Mouse (Mus musculus) layer of hippocampus, adult 18-20 months (tissue): ENCODE measurements around the gene Elavl3. TPM values are rescaled to one million over a fixed set of nuclear protein-coding genes. Genes with fewer than 3 reads are reported as not detected.

Experiments used
- DNase-seq, 2 experiments: peaks; one replicate each; pipeline ENCODE4 v3.0.0; 2022; ENCODE audit warnings: low spot score in 2 of 2
- total RNA-seq, 2 experiments: library from RNA; stranded (reverse); gene quantifications; 2 replicates each; pipeline ENCODE4 v1.2.3; 2021

Gene Elavl3
- total RNA-seq, 2 experiments from 2014 or later, result 168 to 172 TPM

DNA sequence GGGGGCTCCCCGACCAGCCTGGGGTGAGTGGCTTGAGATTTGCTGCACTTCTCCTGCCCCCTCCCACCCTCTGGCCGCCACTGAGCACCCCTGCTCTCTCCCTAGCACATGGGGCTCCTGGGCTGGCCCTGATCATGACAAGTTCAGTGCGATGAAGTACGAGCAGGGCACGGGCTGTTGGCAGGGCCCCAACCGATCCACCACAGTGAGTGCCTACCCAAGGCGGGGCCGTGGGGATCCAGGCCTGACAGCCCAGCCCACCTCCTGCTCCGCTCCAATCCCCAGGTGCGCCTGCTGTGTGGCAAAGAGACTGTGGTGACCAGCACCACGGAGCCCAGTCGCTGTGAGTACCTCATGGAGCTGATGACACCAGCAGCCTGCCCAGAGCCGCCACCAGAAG, 39.1 kb downstream of the Elavl3 start:
- DNase-seq, result no peak

DNA sequence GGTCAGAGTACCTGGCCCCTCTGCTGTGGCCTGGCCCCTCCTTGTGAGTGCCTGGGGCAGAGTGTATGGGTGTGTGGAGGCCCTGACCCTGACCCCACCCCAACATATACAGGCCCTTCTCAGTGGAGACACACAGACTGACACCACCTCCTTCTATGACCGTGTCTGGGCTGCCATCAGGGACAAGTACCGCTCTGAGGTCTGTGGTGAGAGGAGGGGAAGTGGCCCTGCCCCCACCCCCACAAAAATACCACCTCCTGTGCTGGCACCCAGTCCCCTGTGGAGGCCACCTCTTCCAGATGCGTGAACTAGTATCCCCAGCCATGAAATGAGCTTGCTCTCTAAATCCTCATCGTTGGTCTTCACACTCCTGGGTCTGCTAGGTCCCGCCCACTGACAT, 40.8 kb downstream of the Elavl3 start:
- DNase-seq, result no peak

DNA sequence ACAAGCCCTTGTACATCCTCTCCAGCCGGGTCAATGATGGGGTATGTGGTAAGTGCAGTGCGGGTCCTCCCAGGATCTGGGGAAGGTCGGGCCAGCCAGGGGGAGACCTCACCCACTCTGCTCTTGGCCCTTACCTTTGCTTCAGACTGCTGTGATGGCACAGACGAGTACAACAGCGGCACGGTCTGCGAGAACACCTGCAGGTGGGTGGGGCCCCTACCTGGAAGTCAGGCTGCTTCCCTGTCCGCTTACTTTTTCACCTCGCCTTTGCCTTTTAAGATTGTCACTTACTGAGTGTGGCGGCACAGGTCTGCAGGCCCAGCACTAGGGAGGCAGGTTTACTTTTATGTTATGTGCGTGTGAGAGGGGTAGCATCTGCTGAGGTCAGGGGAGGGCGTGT, 47.3 kb downstream of the Elavl3 start:
- DNase-seq, result no peak

DNA sequence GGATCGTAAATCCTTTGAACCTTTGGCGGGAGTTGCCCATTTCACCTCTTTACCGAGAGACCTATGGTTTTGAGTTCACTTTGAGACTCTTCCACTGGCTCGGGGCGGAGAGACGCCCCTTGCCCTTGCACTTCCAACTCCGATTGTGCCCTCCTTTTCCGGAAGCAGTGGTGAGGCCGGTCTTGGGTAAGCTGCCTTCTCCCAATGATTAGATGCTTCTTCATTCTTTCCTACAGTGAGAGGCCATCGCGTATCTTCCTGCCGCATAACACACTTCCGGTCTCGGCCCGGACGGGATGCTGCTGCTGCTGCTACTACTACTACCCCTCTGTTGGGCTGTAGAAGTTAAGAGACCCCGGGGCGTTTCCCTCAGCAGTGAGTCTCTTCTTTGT, 48.7 kb downstream of the Elavl3 start:
- DNase-seq, result peak in 1 of 2 experiments; percentile 57

DNA sequence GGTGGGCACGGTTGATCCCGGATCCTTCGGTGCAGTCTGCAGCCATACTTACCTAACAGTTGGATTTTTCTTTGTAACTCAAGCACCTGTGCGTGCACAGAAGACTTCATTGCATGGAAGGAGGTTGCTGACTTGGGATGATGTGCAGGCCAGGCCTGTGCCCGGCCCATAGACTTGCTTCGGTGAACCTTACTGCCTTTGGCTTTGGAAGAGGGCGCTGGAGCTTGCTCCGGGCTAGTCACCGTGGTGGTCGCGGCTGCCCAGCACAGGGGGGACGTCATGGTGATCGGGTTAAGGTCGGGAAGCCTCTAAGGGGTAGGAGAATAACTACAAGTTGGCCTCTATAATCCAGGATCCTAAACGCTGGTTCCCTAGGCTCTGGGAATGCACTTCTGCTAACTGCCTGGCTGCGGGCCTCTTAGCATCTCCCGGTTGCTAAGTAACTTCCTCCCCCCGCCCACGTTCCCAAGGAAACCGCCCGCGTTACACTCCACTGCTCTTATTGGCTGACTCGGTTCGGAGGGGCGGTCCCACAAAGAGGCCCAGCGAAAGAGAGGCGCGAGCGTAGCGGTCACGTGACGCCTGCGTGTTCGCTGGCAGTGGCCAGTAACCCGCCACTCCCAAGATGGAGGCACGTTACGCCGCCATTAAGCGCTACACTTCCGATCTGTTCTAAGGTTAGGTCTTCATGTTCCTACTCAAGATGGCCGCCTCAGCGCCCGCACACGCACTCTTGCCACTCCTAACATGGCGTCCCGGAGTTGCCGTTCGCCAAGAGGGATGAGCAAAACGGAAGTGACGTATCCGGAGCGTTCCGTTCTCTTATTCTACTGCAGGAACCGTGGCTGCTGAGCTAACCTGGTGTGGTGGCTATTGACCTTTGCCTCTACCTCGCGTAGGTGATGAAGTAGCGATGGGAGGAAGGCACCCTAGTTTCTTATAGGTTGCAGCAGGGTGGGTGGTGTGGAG, 49.3 kb downstream of the Elavl3 start, which contains the start of the genes Ccdc151 and Prkcsh:
Gene Ccdc151 (minus strand): TSS at position 441 of the 969 bp plus-strand sequence.
Gene Prkcsh (plus strand): TSS at position 613 of the 969 bp plus-strand sequence.
- peak; percentile 100 for DNase-seq

DNA sequence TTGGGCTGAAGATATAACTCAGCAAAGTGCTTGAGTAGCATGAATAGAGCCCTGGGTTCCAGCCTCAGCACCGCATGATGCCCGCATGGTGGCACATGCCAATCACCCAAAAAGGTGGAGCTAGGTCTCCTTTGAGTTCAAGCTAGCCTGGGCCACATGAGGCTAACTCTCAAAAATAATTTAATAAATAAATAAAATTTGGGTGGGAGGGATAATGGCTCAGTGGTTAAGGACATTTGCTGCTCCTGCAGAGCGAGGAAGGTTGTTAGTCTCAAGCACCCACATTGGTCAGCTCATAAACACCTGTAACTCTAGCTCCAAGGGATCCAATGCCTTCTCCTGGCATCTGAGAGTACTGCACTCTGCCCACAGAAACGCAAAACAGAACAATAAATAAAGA, 50.2 kb downstream of the Elavl3 start:
- no peak for DNase-seq

DNA sequence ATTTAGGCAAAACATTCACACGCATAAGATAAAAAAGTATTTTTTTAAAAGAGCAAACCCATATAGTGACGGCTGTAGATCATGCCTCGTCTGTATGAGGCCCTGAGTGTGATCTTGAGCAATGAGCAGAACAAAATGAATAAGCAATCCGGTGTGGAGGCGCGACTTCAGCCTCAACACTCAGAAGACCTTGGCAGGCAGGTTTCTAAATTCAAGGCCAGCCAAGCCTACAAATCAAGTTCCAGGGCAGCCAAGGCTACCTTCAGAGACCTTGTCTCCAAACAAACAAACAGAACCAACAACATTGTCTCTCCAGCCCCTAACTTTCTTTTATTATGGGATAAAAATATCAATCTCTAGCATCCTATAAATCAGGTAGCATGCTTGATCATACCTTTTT, 51.5 kb downstream of the Elavl3 start:
- no peak for DNase-seq

DNA sequence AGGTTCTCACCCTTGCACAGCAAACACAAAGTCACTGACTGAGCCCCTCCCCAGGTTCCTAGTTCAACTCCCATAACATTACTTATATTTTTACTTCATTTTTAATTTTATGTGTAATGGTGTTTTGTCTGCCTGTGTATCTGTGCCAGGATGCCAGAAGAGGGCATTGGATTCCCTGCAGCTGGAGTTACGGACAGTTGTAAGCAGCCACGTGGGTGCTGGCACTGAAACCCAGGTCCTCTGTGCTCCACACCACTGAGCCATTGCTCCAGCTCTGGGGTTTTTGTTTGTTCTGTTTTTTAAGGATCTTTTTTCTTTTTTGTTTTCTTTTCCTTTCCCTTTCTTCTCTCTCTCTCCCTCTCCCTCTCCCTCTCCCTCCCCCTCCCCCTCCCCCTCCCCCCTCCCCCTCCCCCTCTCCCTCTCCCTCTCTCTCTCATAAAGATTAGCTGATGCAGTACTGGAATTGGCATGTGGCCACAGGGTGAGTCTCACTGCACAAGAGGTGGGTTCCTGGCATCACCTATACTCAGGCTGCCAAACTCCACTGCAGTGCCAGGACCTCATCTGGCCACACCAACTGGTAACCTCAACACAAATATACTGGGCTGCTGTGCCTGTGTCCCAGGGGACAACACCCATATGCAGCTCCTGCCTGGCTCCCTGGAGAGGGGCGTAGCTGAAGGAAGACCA, 55.5 kb downstream of the Elavl3 start:
- no peak for DNase-seq

DNA sequence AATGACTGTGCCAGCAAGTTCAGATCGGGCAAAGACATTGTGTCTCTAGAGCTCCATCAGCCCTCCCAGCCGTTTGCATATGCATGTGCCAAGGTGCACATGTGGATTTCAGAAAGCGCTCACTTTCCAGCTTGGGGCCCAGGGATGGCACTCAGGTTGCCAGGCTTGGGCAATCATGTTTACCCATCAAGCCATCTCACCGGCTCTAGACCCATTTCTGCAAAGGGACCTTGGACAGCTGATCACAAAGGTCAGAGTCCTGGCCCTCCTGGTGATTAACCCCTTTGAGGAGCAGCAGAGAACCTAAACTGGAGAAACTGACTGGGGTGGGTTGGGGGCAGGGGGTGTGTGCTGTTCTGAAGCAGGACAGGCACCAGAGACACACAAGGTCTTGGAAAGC, 59.6 kb downstream of the Elavl3 start:
- no peak for DNase-seq

DNA sequence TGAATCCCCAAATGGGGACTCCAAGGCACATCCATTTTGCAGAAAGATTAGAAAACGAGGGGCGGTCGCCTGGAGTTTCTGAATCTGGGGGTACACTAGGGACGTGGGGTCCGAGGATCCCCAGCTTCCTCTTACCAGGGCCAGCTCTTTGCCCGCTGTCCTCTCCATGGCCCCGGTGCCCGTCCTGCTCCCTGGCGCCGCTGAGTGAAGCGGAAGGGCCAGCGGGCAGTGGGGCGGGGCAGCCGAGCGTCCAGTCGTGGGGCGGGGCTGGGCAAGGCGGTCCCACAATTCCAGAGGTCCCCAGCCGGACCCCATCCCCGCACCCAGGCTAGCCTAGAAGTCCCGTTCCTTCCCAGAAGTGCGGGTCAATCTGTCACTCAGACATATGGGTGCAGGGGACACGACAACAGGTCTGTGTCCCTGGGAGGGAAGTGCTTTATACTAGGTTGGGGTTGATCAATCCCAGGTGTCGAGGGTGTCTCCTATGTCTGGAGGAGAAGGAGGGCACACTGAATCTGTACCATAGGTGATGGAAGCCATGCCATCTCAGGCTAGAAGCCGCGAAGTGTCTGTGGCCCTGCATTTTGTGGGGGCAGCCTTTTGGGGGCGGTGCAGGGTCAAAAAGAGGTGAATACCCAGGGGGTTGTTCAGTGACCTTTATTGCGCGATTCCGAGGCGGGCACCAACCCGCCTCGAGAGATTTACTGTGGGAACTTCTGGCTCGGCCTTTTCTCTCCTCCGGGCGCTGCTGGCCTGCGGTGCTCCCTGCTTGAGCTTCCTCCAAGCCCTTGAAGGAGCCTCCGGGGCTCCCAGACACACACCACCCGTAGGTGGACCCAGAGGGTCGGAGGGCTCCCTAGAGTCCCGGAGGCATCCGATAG, 62.4 kb downstream of the Elavl3 start, which contains the start of gene Rgl3:
Gene Rgl3 (minus strand): TSS at position 217 of the 881 bp plus-strand sequence.
- DNase-seq, result no peak

DNA sequence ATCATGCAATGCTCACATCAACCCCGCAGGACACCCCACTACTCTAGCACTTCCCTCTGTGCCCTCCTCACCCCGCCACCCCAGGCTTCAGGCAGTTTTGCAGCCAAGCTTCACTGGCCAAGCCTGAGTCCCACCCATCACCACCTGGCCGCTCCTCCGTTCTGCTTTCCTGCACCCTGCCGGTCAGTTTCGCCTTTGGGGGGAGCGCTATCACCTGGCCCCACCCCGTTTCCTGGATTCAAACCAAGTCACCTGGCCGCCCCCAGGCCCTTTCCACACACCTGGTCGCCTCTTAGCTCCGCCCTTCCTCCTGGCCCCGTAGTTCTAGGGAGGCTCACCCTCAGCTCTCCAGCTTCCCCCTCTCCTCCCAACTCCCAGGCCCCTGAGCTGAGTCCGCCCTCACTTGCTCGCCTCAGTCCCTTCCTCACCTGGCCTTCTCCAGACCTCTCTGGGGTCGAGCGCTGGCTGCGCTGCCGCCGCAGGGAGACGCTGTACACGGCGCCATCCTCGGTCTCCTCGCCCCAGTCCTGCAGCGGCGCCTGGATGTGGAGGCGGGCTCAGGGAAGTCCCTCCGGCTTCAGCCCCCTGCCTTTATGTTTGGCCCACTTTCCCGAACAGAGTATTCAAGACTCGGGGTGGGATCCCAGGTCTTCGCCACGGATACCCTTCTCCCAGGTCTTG, 63.3 kb downstream of the Elavl3 start:
- no peak for DNase-seq

DNA sequence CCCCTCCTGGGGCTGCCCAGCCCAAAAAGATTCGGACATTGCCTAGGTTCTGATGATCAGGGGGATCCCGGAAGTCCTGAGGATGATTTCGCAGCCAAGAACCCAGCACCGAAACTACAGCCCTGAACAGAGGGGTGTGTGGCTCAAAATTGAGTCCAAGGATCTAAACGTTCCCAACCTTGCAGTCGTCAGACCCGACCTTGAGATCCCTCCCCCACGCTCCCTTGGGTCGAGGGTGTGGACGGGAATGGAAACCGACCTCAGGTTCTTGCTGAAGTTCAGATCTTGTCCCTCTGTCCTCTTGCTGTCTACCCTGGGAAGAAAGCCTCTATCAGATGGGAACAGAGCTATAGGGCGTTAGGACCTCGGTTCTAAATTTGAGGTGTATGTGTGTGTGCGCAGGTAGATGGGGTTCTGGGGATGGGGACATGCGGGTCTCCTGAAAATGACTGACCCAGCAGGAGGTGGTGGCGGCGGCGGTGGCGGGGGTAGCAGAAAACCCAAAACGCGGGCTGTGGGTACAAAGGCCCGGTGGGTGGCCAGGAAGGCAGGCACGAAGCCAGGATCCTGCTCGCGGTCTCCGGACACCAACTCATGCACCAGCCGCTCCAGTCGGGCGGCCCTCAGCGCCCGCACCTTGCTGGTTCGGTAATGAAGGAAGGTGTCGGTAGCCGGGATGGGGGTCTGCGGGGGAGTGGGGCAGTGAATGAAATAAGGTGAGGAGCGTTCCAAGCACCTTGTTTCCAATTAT, 64.1 kb downstream of the Elavl3 start:
- no peak for DNase-seq

DNA sequence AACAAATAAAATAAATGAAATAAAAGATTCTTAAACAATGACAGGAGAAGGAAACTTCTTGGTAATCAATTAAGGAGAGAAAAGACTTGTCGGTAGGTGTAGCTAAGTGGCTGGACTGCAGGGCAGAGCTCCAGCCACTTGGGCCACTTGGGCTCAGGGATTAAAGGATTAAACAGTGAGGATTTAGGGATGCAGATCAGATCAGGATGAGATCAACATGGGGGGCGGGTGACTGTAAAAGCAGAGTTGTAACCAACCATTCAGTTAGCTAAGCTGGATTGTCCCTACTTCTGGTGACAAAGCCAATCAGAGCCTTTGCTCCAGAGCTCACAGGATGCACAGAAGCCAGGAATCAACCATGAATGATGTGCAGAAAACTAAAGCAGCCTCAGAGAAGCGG, 67.9 kb downstream of the Elavl3 start:
- no peak for DNase-seq

DNA sequence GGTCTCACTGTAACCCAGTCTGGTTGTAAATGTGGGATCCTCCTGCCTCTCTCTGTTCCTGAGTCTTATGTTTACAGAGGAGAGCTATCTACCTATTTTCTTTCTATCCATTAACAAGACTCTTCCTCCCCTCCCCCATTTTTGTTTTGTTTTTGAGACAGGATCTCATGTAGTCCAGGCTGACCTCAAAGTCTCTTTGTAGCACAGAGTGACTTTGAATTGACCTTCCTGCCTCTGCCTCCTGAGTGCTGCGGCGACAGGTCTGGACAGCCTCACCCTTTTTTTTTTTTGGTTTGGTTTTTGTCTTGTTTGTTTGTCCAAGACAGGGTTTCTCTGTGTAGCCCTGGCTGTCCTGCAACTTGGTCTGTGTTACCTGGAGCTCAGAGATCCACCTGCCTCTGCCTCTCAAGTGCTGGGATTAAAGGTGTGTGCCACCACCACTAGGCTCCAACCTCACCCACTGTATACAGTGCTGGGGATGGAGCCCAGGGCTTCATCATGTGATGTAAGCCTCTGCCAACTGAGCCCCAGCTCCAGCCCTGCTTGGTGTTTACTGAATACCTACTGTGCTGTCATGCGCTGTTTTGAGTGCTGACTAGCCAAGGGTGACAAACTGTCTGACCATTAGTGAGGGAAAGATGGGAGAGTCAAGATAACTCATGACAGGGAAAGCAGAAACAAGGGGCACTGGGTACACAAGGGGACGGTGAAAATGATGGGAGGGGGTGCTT, 73.3 kb downstream of the Elavl3 start:
- DNase-seq, result no peak

DNA sequence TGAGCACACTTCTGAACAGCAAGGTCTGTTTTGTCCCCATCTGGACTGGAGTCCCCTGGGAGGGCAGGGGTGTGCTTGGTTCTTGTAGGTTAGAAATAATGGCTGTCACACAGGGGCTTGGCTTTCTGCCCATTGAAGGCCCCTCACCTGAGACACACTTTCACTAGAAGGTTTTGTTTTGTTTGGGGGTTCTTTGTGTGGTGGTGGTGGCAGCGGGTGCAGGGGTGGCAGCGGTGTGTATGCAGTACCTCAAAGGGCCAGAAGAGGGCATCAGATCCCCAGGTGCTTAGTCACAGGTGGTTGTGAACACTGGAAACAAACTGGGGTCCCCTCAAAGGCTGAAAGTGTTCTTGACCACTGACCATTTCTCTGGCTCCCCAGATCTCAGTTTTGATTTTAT, 73.9 kb downstream of the Elavl3 start:
- no peak for DNase-seq

DNA sequence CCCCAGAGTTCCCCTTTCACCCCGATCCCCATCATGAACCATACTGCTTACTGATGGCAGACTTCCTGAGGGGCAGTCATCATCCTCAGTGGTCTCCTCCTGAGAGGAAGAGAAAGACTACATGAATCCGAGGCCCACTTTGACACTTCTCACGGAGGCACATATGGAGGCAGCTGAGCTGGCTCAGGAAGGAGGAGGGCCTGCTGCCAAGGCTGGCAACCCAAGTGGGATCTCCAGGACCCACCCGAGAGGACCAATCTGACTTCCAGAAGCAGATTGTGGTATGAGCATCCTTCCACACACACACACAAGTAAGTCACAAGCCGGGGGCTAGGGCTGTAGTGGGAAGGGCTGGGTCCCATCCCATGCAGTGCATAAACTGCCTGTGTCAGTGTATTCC, 74.5 kb downstream of the Elavl3 start:
- DNase-seq, result no peak

DNA sequence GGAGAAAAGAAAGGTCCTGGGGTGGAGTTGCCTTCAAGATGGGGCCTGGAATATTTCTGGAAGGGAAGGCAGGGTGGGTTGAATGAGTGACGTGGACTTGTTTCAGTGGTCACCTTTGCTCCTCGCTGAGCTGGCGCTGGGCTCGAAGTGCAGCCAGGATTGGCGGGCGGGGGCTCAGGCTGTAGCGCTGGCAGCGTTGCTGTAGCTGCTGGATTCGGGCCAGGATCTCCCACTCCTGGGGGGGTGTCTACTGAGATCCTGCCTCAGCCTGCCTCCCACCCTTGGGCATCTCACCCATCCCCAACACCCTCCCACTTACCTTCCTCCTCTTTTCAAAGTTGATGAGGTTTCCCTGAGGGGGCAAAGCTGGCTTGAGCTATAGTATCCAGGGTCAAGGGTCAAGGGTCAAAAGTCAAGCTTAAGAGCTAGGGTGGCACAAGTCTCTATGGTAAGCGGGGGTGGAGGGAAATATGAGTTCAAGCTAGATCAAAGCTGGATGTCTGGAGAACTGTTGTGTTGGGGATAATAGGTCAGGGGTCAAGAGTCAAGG, 75.1 kb downstream of the Elavl3 start:
- DNase-seq, result no peak

DNA sequence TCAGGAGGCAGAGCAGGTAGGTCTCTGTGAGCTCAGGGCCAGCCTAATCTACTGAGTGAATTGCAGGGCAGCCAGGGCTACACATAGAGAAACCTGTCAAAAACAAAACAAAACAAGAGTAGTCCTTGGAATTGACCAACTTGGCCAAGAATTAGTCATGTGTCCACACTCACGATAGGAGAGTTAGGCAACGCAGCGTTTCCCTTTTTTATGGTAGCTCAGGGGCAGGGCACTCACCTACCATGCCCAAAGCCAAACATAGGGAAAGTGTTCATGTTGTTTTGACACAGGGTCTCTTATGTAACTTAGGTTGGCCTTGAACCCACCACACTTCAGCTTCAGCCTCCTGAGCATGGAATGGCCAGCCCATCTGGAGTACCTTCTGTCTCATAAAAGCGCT, 82.5 kb downstream of the Elavl3 start:
- DNase-seq, result no peak

DNA sequence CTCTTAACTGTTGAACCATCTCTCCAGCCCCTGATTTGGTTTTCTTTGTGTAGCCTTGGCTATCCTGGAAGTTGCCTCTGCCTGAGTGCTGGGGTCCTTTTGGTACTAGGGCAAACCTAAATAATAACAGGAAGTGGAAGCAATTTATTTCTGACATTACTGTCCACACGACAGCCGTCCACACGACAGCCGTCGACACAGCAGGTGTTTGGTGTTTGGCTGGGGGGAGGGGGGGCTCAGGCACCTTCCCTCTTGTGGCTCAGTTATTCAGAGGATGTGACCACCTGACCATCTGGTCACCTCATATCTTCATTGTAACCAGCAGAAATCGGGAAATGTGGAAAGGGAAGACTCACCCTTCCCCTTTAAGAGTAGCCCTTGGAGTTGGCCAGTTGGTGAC, 82.9 kb downstream of the Elavl3 start:
- DNase-seq, result no peak
